In the genomic region with DNA sequence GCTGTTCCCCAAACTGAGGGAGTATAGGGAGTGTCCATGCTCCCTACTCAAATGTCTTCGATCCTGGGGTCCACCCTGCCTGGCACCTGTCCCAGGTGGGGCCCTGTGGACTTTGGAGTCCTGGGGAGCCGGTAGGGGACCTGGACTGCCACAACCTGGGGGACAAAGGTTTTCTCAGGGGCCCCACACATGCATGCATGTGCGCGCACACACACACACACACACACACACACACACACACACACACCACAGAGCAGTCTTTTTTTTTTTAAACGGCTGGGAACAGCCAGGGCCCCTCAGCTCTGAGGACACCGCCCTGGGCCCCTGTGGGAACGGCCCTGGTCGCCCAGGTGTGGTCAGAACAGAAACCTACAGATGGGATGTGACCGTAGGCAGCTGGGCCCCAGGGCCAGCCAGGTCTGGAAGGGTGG, we compare ENCODE assay signal across 13 mouse cellular contexts. TPM values are rescaled to one million over a fixed set of nuclear protein-coding genes. Genes with fewer than 3 reads are reported as not detected.
A peak's percentile ranks its signal among the peaks of the same experiment; 100 is the strongest.
DNase-seq lines count a peak whose midpoint lies in the region; ATAC-seq and TF ChIP-seq lines count a peak whose summit lies in the region.
"Had no signal": no experiment of that assay in that cellular context is flagged by ENCODE, and none has a peak within 500 bp of the region (broad histone marks: within the 10 kb centered on the region; RNA-seq: fewer than 3 reads in every experiment).

No protein-coding gene starts in this region.

- H3K9ac ChIP-seq in hindbrain, embryonic 12.5 days = 0 out of 2 replicates have a peak overlapping the region, but pooled peaks have one; percentile 13
- H3K9ac ChIP-seq in hindbrain, embryonic 13.5 days = no peak overlapping the region
- no peak overlapping the region for H3K9ac ChIP-seq in midbrain, postnatal 0 days (replicated peaks; ENCODE audit: low read length, poor library complexity, severe bottlenecking)
- no peak overlapping the region for H3K9ac ChIP-seq in limb, embryonic 11.5 days (ENCODE audit: low read length)
- H3K9ac ChIP-seq in stomach, embryonic 16.5 days (ENCODE audit: low read length) = peak overlapping the region; percentile 45
- H3K9ac ChIP-seq in forebrain, embryonic 14.5 days (ENCODE audit: low read length) = no peak overlapping the region
- H3K9ac ChIP-seq: hindbrain, embryonic 15.5 days had no signal

- H3K4me3 ChIP-seq in hindbrain, embryonic 12.5 days = no peak overlapping the region
- H3K4me3 ChIP-seq in hindbrain, embryonic 13.5 days = no peak overlapping the region
- H3K4me3 ChIP-seq in midbrain, embryonic 10.5 days = no peak overlapping the region
- no peak overlapping the region for H3K4me3 ChIP-seq in midbrain, postnatal 0 days (ENCODE audit: low read depth, low read length)
- H3K4me3 ChIP-seq in limb, embryonic 11.5 days (ENCODE audit: low read depth, low read length) = no peak overlapping the region
- H3K4me3 ChIP-seq in stomach, embryonic 16.5 days (replicated peaks; ENCODE audit: low read length) = no peak overlapping the region
- no peak overlapping the region for H3K4me3 ChIP-seq in forebrain, embryonic 14.5 days (ENCODE audit: low read depth, low read length)
- H3K4me3 ChIP-seq: hindbrain, embryonic 15.5 days; left cerebral cortex, adult 2 months had no signal

- ATAC-seq in hindbrain, embryonic 12.5 days (ENCODE audit: low FRiP score) = no peak
- ATAC-seq in hindbrain, embryonic 13.5 days (ENCODE audit: low FRiP score) = no peak
- no peak for ATAC-seq in midbrain, postnatal 0 days (ENCODE audit: low FRiP score)
- ATAC-seq in limb, embryonic 11.5 days (ENCODE audit: insufficient number of reproducible peaks, low FRiP score, low TSS enrichment, low read depth) = no peak
- peak; percentile 74 for ATAC-seq in stomach, embryonic 16.5 days (ENCODE audit: insufficient read depth, low FRiP score)
- no peak for ATAC-seq in forebrain, embryonic 14.5 days
- ATAC-seq: Patski had no signal

- no peak overlapping the region for H3K4me2 ChIP-seq in hindbrain, embryonic 12.5 days (replicated peaks)
- H3K4me2 ChIP-seq in hindbrain, embryonic 13.5 days = no peak overlapping the region
- no peak overlapping the region for H3K4me2 ChIP-seq in midbrain, postnatal 0 days (ENCODE audit: low read depth, low read length, poor library complexity, severe bottlenecking)
- H3K4me2 ChIP-seq in limb, embryonic 11.5 days (ENCODE audit: low read depth, severe bottlenecking) = no peak overlapping the region
- no peak overlapping the region for H3K4me2 ChIP-seq in stomach, embryonic 16.5 days (ENCODE audit: low read depth, low read length)
- H3K4me2 ChIP-seq in forebrain, embryonic 14.5 days (ENCODE audit: low read length) = no peak overlapping the region
- H3K4me2 ChIP-seq: hindbrain, embryonic 15.5 days had no signal

- H3K27me3 ChIP-seq in hindbrain, embryonic 12.5 days = no peaks in the 10 kb centered on the region
- no peaks in the 10 kb centered on the region for H3K27me3 ChIP-seq in hindbrain, embryonic 13.5 days
- no peaks in the 10 kb centered on the region for H3K27me3 ChIP-seq in midbrain, embryonic 10.5 days (ENCODE audit: low read depth, poor library complexity, severe bottlenecking)
- no peaks in the 10 kb centered on the region for H3K27me3 ChIP-seq in midbrain, postnatal 0 days (ENCODE audit: insufficient read depth, low read length)
- H3K27me3 ChIP-seq in limb, embryonic 11.5 days (ENCODE audit: control insufficient read depth, insufficient read depth, low read length) = no peaks in the 10 kb centered on the region
- no peaks in the 10 kb centered on the region for H3K27me3 ChIP-seq in stomach, embryonic 16.5 days (ENCODE audit: control insufficient read depth, insufficient read depth, low read length)
- H3K27me3 ChIP-seq in forebrain, embryonic 14.5 days (replicated peaks; ENCODE audit: control insufficient read depth, insufficient read depth, low read length) = no peaks in the 10 kb centered on the region
- H3K27me3 ChIP-seq: hindbrain, embryonic 15.5 days; Patski had no signal

- peaks cover 30% of the 10 kb centered on the region for H3K4me1 ChIP-seq in hindbrain, embryonic 12.5 days
- H3K4me1 ChIP-seq in hindbrain, embryonic 13.5 days (replicated peaks) = peaks cover 32% of the 10 kb centered on the region
- H3K4me1 ChIP-seq in midbrain, embryonic 10.5 days = peaks cover 65% of the 10 kb centered on the region
- no peaks in the 10 kb centered on the region for H3K4me1 ChIP-seq in midbrain, postnatal 0 days (ENCODE audit: insufficient read depth, low read length)
- peaks cover 47% of the 10 kb centered on the region for H3K4me1 ChIP-seq in limb, embryonic 11.5 days (ENCODE audit: control insufficient read depth, insufficient read depth, low read length)
- peaks cover 39% of the 10 kb centered on the region for H3K4me1 ChIP-seq in stomach, embryonic 16.5 days (ENCODE audit: control insufficient read depth, insufficient read depth, low read length)
- peaks cover 3% of the 10 kb centered on the region; the same call in 1 of the 2 replicates for H3K4me1 ChIP-seq in forebrain, embryonic 14.5 days (ENCODE audit: control insufficient read depth, insufficient read depth, low read length)

- no peak for DNase-seq in midbrain, embryonic 10.5 days (ENCODE audit: low spot score)
- no peak for DNase-seq in midbrain, postnatal 0 days (ENCODE audit: low spot score)
- DNase-seq in limb, embryonic 11.5 days (ENCODE audit: low spot score) = no peak
- DNase-seq in adipocyte (ENCODE audit: low spot score) = no peak
- no peak for DNase-seq in forebrain, embryonic 14.5 days (ENCODE audit: low spot score)
- DNase-seq: adrenal gland, adult 8-10 months; heart, adult 18-20 months had no signal

- H3K27ac ChIP-seq in hindbrain, embryonic 12.5 days = no peak overlapping the region
- no peak overlapping the region for H3K27ac ChIP-seq in hindbrain, embryonic 13.5 days
- peak overlapping the region; percentile 34 for H3K27ac ChIP-seq in midbrain, embryonic 10.5 days (replicated peaks)
- H3K27ac ChIP-seq in midbrain, postnatal 0 days (ENCODE audit: low read depth, low read length) = no peak overlapping the region
- H3K27ac ChIP-seq in limb, embryonic 11.5 days (replicated peaks; ENCODE audit: low read depth, low read length) = peak overlapping the region; percentile 52; the same call in 1 of the 2 replicates
- H3K27ac ChIP-seq in stomach, embryonic 16.5 days (ENCODE audit: low read length) = peak overlapping the region; percentile 84
- H3K27ac ChIP-seq in forebrain, embryonic 14.5 days (ENCODE audit: low read depth, low read length) = no peak overlapping the region
- H3K27ac ChIP-seq: hindbrain, embryonic 15.5 days; left cerebral cortex, adult 2 months had no signal

- no peaks in the 10 kb centered on the region for H3K9me3 ChIP-seq in hindbrain, embryonic 12.5 days (replicated peaks)
- H3K9me3 ChIP-seq in hindbrain, embryonic 13.5 days = no peaks in the 10 kb centered on the region
- no peaks in the 10 kb centered on the region for H3K9me3 ChIP-seq in midbrain, embryonic 10.5 days (replicated peaks)
- no peaks in the 10 kb centered on the region for H3K9me3 ChIP-seq in midbrain, postnatal 0 days (ENCODE audit: low read length)
- H3K9me3 ChIP-seq in limb, embryonic 11.5 days (ENCODE audit: control insufficient read depth, low read length) = no peaks in the 10 kb centered on the region
- H3K9me3 ChIP-seq in stomach, embryonic 16.5 days (replicated peaks; ENCODE audit: control insufficient read depth, low read length) = no peaks in the 10 kb centered on the region
- no peaks in the 10 kb centered on the region for H3K9me3 ChIP-seq in forebrain, embryonic 14.5 days (replicated peaks; ENCODE audit: control insufficient read depth, low read length)
- H3K9me3 ChIP-seq: hindbrain, embryonic 15.5 days had no signal

- 91% methylated on average over 8 of the region's 9 CpGs for WGBS in hindbrain, embryonic 12.5 days
- 85% methylated on average over 9 of the region's 9 CpGs for WGBS in hindbrain, embryonic 13.5 days
- 87% methylated on average over 9 of the region's 9 CpGs for WGBS in midbrain, embryonic 10.5 days
- 77% methylated on average over 9 of the region's 9 CpGs for WGBS in midbrain, postnatal 0 days
- 59% methylated on average over 9 of the region's 9 CpGs for WGBS in limb, embryonic 11.5 days
- 52% methylated on average over 9 of the region's 9 CpGs for WGBS in stomach, embryonic 16.5 days
- WGBS in forebrain, embryonic 14.5 days = 83% methylated on average over 9 of the region's 9 CpGs

- no peak for TF ChIP-seq CTCF in midbrain, postnatal 0 days (IDR thresholded peaks at IDR 0.05)

- peaks cover 19% of the 10 kb centered on the region; the same call in 1 of the 2 replicates for H3K36me3 ChIP-seq in hindbrain, embryonic 12.5 days
- H3K36me3 ChIP-seq in hindbrain, embryonic 13.5 days = peaks cover 28% of the 10 kb centered on the region
- peaks cover 33% of the 10 kb centered on the region for H3K36me3 ChIP-seq in midbrain, embryonic 10.5 days
- H3K36me3 ChIP-seq in midbrain, postnatal 0 days (ENCODE audit: insufficient read depth, low read length) = peaks cover 4% of the 10 kb centered on the region; the same call in 1 of the 2 replicates
- H3K36me3 ChIP-seq in limb, embryonic 11.5 days (ENCODE audit: control insufficient read depth, insufficient read depth, low read length) = peaks cover 4% of the 10 kb centered on the region
- H3K36me3 ChIP-seq in stomach, embryonic 16.5 days (ENCODE audit: control insufficient read depth, insufficient read depth, low read length) = no peaks in the 10 kb centered on the region
- no peaks in the 10 kb centered on the region for H3K36me3 ChIP-seq in forebrain, embryonic 14.5 days (ENCODE audit: control insufficient read depth, insufficient read depth, low read length)

RNA-seq across cellular contexts. Expression of a gene that starts 16.5 kb away (rescaled TPM):
- 89.4 and 100 TPM in 2 replicates for polyA plus RNA-seq in hindbrain, embryonic 12.5 days (2016; fragmentation: Nextera tagmentation; extraction: Ambion mirVana)
- 77.4 and 77.9 TPM in 2 replicates for polyA plus RNA-seq in hindbrain, embryonic 13.5 days (2015; fragmentation: Nextera tagmentation; extraction: Ambion mirVana)
- polyA plus RNA-seq in midbrain, embryonic 10.5 days (2016; fragmentation: Nextera tagmentation; extraction: Ambion mirVana) = 136 and 155 TPM in 2 replicates
- 72.6 and 87.6 TPM in 2 replicates for total RNA-seq in midbrain, postnatal 0 days (2014; rRNA removed)
- polyA plus RNA-seq in midbrain, postnatal 0 days (2015; fragmentation: Nextera tagmentation; extraction: Ambion mirVana) = 102 and 116 TPM in 2 replicates
- 141 and 144 TPM in 2 replicates for polyA plus RNA-seq in limb, embryonic 11.5 days (2014; fragmentation: Nextera tagmentation; extraction: Ambion mirVana)
- polyA plus RNA-seq in stomach, embryonic 16.5 days (2015; fragmentation: Nextera tagmentation; extraction: Ambion mirVana) = 76.7 and 86.9 TPM in 2 replicates
- 96.4 and 101 TPM in 2 replicates for polyA plus RNA-seq in forebrain, embryonic 14.5 days (2014; fragmentation: Nextera tagmentation; extraction: Ambion mirVana)

RNA-seq across cellular contexts. Expression of a gene that starts 16.6 kb away (rescaled TPM):
- 4.7 and 5.3 TPM in 2 replicates for polyA plus RNA-seq in hindbrain, embryonic 12.5 days (2016; fragmentation: Nextera tagmentation; extraction: Ambion mirVana)
- polyA plus RNA-seq in hindbrain, embryonic 13.5 days (2015; fragmentation: Nextera tagmentation; extraction: Ambion mirVana) = 3.5 and 4.0 TPM in 2 replicates
- polyA plus RNA-seq in midbrain, embryonic 10.5 days (2016; fragmentation: Nextera tagmentation; extraction: Ambion mirVana) = 12.5 and 13.4 TPM in 2 replicates
- 9.0 and 9.5 TPM in 2 replicates for total RNA-seq in midbrain, postnatal 0 days (2014; rRNA removed)
- polyA plus RNA-seq in midbrain, postnatal 0 days (2015; fragmentation: Nextera tagmentation; extraction: Ambion mirVana) = 3.1 and 3.3 TPM in 2 replicates
- 11.8 and 12.9 TPM in 2 replicates for polyA plus RNA-seq in limb, embryonic 11.5 days (2014; fragmentation: Nextera tagmentation; extraction: Ambion mirVana)
- polyA plus RNA-seq in stomach, embryonic 16.5 days (2015; fragmentation: Nextera tagmentation; extraction: Ambion mirVana) = 4.9 and 5.2 TPM in 2 replicates
- 1.1 and 2.3 TPM in 2 replicates for polyA plus RNA-seq in forebrain, embryonic 14.5 days (2014; fragmentation: Nextera tagmentation; extraction: Ambion mirVana)

RNA-seq across cellular contexts. Expression of a gene that starts 22.5 kb away (rescaled TPM):
- 173 and 184 TPM in 2 replicates for polyA plus RNA-seq in hindbrain, embryonic 12.5 days (2016; fragmentation: Nextera tagmentation; extraction: Ambion mirVana)
- polyA plus RNA-seq in hindbrain, embryonic 13.5 days (2015; fragmentation: Nextera tagmentation; extraction: Ambion mirVana) = 243 and 256 TPM in 2 replicates
- polyA plus RNA-seq in midbrain, embryonic 10.5 days (2016; fragmentation: Nextera tagmentation; extraction: Ambion mirVana) = 126 and 154 TPM in 2 replicates
- total RNA-seq in midbrain, postnatal 0 days (2014; rRNA removed) = 108 and 118 TPM in 2 replicates
- 301 and 323 TPM in 2 replicates for polyA plus RNA-seq in midbrain, postnatal 0 days (2015; fragmentation: Nextera tagmentation; extraction: Ambion mirVana)
- polyA plus RNA-seq in limb, embryonic 11.5 days (2014; fragmentation: Nextera tagmentation; extraction: Ambion mirVana) = 133 and 138 TPM in 2 replicates
- polyA plus RNA-seq in stomach, embryonic 16.5 days (2015; fragmentation: Nextera tagmentation; extraction: Ambion mirVana) = 160 and 176 TPM in 2 replicates
- polyA plus RNA-seq in forebrain, embryonic 14.5 days (2014; fragmentation: Nextera tagmentation; extraction: Ambion mirVana) = 175 and 197 TPM in 2 replicates

RNA-seq across cellular contexts. Expression of a gene that starts 26.7 kb away (rescaled TPM):
- 1.2 and 1.6 TPM in 2 replicates for polyA plus RNA-seq in hindbrain, embryonic 12.5 days (2016; fragmentation: Nextera tagmentation; extraction: Ambion mirVana)
- polyA plus RNA-seq in hindbrain, embryonic 13.5 days (2015; fragmentation: Nextera tagmentation; extraction: Ambion mirVana) = 2.1 and 2.3 TPM in 2 replicates
- polyA plus RNA-seq in midbrain, embryonic 10.5 days (2016; fragmentation: Nextera tagmentation; extraction: Ambion mirVana) = 1.0 and 1.2 TPM in 2 replicates
- 6.1 and 9.6 TPM in 2 replicates for total RNA-seq in midbrain, postnatal 0 days (2014; rRNA removed)
- 4.4 and 5.5 TPM in 2 replicates for polyA plus RNA-seq in midbrain, postnatal 0 days (2015; fragmentation: Nextera tagmentation; extraction: Ambion mirVana)
- polyA plus RNA-seq in limb, embryonic 11.5 days (2014; fragmentation: Nextera tagmentation; extraction: Ambion mirVana) = 0.21 and 0.34 TPM in 2 replicates
- 0.89 and 0.97 TPM in 2 replicates for polyA plus RNA-seq in stomach, embryonic 16.5 days (2015; fragmentation: Nextera tagmentation; extraction: Ambion mirVana)
- 1.6 and 1.8 TPM in 2 replicates for polyA plus RNA-seq in forebrain, embryonic 14.5 days (2014; fragmentation: Nextera tagmentation; extraction: Ambion mirVana)

RNA-seq across cellular contexts. Expression of a gene that starts 27.0 kb away (rescaled TPM):
- polyA plus RNA-seq in hindbrain, embryonic 12.5 days (2016; fragmentation: Nextera tagmentation; extraction: Ambion mirVana) = 0.23 and 0.44 TPM in 2 replicates
- 0.61 and 0.65 TPM in 2 replicates for polyA plus RNA-seq in hindbrain, embryonic 13.5 days (2015; fragmentation: Nextera tagmentation; extraction: Ambion mirVana)
- polyA plus RNA-seq in midbrain, embryonic 10.5 days (2016; fragmentation: Nextera tagmentation; extraction: Ambion mirVana) = 0.25 and 0.30 TPM in 2 replicates
- 0.42 and 2.2 TPM in 2 replicates for total RNA-seq in midbrain, postnatal 0 days (2014; rRNA removed)
- polyA plus RNA-seq in midbrain, postnatal 0 days (2015; fragmentation: Nextera tagmentation; extraction: Ambion mirVana) = 0.11 and 0.21 TPM in 2 replicates
- polyA plus RNA-seq in limb, embryonic 11.5 days (2014; fragmentation: Nextera tagmentation; extraction: Ambion mirVana) = 0.23 and 0.41 TPM in 2 replicates
- polyA plus RNA-seq in stomach, embryonic 16.5 days (2015; fragmentation: Nextera tagmentation; extraction: Ambion mirVana) = 0.21 and 0.45 TPM in 2 replicates
- 0.23 and 0.40 TPM in 2 replicates for polyA plus RNA-seq in forebrain, embryonic 14.5 days (2014; fragmentation: Nextera tagmentation; extraction: Ambion mirVana)

Comparison
In these comparisons a context has a peak if more than half of its experiments do, and no peak if none do; other contexts are left out.
1. H3K27ac ChIP-seq: peak in midbrain, embryonic 10.5 days (single experiment), limb, embryonic 11.5 days (single experiment) and stomach, embryonic 16.5 days (single experiment); none in hindbrain, embryonic 12.5 days (single experiment), hindbrain, embryonic 13.5 days (single experiment), midbrain, postnatal 0 days (single experiment) and forebrain, embryonic 14.5 days (single experiment).
2. H3K9ac ChIP-seq: peak in hindbrain, embryonic 12.5 days (single experiment) and stomach, embryonic 16.5 days (single experiment); none in hindbrain, embryonic 13.5 days (single experiment), midbrain, postnatal 0 days (single experiment), limb, embryonic 11.5 days (single experiment) and forebrain, embryonic 14.5 days (single experiment).